Mouse (Mus musculus) G1E (cell line): ENCODE data around the gene R3hdm1.

Experiments
- CTCF ChIP-seq: IDR thresholded peaks from 2 replicates; pipeline ENCODE4 v1.5.1; 2012; ENCODE audit warnings: low read depth, low read length, inconsistent platforms, mixed read lengths
- GATA2 ChIP-seq: IDR thresholded peaks from 2 replicates; pipeline ENCODE4 v1.6.1; 2012; ENCODE audit warnings: low read depth, low read length, inconsistent platforms, borderline replicate concordance

DNA sequence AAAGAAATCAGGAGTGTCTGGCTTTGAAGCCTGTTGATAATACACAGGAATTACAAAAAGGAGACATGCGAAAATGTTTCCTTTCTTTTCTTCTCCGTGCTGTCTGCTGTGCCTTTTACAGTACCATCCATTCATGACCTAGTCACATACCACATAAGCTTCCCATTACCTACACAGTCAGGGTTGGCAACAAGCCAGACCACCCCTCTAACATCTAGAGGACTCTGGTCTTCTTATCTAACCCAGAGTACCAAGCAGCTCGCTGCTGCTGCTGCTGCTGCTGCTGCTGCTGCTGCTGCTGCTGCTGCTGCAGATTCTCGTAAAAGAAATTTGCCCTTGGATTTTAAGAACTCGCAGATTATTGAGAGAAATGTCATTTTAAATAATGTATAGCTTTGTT, 110.2 kb downstream of the R3hdm1 start:
- TF ChIP-seq CTCF (no peak), GATA2 (no peak)
